Mouse (Mus musculus) cerebellum, adult 18-20 months (tissue): ENCODE results near the gene Nktr.
A peak's percentile ranks its signal among the peaks of the same experiment; 100 is the strongest.

Experiments used
- DNase-seq, 2 experiments: peaks; one replicate each; pipeline ENCODE4 v3.0.0; 2021

Nktr gene

GRCm38 (mm10) chr9:121718792-121719318, at the start of gene Nktr:
Gene Nktr (plus strand): TSS chr9:121719169.
- DNase-seq = peak; percentile 97 to 98

DNA sequence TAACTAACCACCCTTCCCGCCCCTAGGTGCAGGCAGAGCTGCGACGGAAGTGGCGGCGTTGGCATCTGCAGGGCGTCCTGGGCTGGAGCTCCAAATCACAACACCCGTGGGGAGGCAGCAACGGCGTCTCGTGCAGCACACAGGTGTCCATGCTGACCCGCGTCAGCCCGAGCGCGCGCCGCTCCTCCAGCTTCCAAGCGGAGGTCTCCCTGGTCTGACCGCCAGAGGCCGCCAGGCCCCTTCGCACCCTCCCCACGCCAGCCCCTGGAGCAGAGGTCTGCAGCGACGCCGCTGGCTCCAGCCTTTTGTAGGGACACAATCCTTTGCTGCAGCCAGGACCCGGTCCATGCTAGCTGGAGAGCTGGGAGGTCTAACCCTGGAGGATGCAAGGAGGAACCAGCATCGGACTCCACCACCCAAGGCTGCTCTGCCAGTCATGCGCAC, 49.6 kb upstream of the Nktr start:
- peak in 1 of 2 experiments; percentile 23 for DNase-seq

DNA sequence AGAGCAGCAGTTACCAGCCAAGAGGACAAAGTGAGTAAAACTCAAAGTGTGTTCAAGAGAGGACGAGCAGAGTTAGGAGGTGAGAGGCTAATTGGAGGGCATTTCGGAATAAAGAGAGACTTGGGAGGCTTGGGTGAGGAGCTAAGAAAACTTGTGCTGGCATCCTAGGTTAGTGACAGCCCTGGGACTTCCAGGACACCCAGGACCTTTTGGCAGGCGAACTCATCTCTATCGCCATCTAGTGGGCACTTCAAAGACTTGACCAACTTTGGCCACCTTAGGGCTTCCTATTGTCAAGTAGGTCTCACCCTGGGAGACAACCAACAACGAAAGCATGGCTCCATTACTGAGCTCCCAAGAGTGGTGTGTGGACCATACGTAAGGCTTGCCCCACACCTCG, 47.7 kb upstream of the Nktr start:
- peak; percentile 63 to 68 for DNase-seq

GRCm38 (mm10) chr9:121672311-121672710, 46.7 kb upstream of the Nktr start:
- DNase-seq = no peak

DNA sequence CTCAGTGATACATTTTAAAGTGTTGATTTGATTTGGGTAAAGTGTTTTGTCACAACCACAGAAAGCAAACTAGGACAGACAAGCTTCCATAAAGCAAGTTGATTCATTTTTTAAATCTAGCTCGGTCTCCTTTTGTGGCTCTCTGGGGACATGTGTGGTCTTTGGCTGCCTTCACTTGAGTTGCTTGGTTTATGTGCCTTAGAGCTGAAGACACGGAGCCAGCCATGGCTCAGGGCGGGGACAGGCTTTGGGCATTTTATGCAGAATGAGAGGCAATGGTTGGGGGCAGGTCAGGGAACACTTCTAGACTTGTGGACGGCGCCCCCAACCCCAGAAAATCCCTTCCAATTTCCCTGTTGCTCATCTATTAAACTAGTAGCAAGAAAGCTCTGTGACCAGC, 45.3 kb upstream of the Nktr start:
- DNase-seq = no peak

DNA sequence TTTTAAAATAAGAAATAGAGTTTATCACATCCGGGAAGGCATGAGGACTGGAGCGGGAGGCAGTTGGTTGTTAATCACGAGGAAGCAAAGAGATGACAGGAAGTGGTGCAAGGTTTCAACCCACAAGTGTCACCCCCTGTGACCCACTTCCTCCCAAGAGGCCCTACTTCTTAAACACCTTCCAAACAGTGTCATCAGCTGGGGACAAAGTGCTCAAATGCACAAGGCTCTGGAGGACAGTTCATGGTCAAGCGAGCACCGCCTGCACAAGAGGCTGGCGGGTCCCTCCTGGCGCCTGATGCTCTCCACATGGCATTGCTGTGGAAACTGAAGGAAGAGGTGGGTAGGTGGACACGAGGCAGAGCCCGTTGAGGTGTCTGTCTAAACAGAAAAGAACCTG, 44.0 kb upstream of the Nktr start:
- no peak for DNase-seq

DNA sequence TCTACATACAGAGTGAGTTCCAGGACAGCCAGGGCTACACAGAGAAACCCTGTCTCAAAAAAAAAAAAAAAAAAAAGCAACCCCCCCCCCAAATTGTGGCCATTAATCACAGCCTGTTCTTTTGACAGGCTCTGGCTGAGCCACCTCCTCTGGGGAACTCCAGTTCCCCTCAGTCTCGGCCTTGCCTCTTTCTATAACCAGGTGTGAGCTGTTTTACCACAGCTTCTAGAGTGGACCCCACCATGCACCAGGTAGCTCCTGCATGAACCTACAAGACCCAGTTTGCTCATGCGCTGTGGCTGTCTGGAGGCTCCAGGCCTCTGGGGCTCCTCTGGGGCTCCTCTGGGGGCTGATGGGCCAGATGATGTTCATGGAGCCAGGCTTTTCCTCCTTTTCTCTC, 43.4 kb upstream of the Nktr start:
- no peak for DNase-seq

- no peak for DNase-seq
Measured at GRCm38 (mm10) chr9:121677069-121677468, 41.9 kb upstream of the Nktr start.

- no peak for DNase-seq
Measured at GRCm38 (mm10) chr9:121677476-121677875, 41.5 kb upstream of the Nktr start.

GRCm38 (mm10) chr9:121679549-121679948, 39.4 kb upstream of the Nktr start:
- peak; percentile 38 to 52 for DNase-seq

DNA sequence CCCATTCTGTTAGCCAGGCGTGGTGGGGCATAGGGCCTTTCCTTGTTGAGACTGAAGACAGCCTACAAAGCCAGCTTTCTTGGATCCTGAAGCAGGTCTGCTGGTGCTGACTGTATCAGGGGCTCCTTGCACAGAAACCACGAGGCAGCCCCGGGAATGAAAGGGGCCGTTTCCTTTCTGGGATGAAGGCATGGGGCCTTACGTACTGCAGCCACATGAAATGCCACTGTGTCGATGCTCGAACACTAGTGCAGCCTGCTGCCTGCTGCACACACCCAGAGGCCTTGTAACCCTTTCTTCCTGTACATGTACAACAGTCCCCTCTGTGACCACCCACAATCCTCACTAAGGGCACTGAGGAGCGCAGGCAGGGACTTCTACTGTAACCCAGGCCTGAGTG, 37.8 kb upstream of the Nktr start:
- DNase-seq = no peak

- DNase-seq = no peak
Measured at GRCm38 (mm10) chr9:121682037-121682680, 36.8 kb upstream of the Nktr start.

- DNase-seq = no peak
Measured at GRCm38 (mm10) chr9:121684702-121685101, 34.3 kb upstream of the Nktr start.

GRCm38 (mm10) chr9:121690200-121690651, 28.7 kb upstream of the Nktr start:
- DNase-seq = no peak

- no peak for DNase-seq
Measured at GRCm38 (mm10) chr9:121690734-121691133, 28.2 kb upstream of the Nktr start.

- no peak for DNase-seq
Measured at GRCm38 (mm10) chr9:121694736-121695135, 24.2 kb upstream of the Nktr start.

- no peak for DNase-seq
Measured at GRCm38 (mm10) chr9:121696626-121697025, 22.3 kb upstream of the Nktr start.

GRCm38 (mm10) chr9:121697150-121698049, 21.6 kb upstream of the Nktr start:
- peak; percentile 39 to 66 for DNase-seq

DNA sequence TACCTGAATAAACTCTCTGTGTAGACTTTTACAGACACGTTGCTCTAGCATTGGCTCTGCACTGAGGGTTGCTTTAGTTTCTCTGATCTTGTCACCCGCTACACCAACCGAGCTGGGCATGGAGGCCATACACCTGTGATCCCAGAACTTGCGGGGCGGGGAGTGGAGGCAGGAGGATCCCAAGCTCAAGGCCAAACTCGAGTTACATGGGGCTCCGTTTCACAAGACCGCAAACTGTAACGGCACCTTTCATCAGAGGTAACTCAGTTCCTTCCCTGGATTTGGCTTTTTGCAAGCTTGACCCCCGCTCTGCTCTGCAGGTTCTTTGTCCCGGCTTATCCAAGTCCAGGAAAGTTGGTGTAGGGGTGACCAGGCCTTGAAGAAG, 14.7 kb upstream of the Nktr start:
- DNase-seq = peak in 1 of 2 experiments; percentile 26

GRCm38 (mm10) chr9:121704646-121705625, 14.0 kb upstream of the Nktr start, which contains the start of gene Sec22c:
Gene Sec22c (minus strand): TSS chr9:121705490.
- peak; percentile 89 for DNase-seq

DNA sequence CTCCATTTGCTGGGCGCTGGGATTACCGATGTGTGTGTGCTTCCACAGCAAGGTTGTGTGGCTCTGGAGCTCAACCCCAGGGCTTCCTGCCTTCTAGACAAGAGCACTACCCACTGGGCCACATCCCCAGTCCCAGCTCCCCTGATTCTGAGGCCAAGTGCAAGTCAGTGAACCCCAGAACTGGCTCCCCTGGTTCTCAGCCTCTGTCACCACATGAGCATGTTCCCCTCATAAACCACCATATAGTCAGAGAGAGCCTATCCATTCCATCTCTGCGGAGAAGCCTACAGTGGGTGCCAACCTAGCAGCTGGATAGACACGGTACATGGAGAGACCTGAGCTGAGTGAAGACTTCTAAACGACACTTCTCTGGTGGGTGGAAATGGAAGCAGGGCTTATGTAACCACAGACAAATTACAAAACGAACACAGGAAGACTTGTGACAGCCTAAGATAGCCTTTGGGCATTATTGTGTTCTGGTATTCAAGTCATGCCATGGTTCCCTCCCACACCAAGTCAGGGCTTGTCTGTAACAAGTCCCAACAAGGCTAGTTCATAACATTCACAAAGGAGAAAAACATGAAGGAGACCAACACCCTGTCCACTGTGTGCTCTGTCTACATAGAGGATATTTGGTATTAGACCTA, 12.8 kb upstream of the Nktr start:
- DNase-seq = no peak

DNA sequence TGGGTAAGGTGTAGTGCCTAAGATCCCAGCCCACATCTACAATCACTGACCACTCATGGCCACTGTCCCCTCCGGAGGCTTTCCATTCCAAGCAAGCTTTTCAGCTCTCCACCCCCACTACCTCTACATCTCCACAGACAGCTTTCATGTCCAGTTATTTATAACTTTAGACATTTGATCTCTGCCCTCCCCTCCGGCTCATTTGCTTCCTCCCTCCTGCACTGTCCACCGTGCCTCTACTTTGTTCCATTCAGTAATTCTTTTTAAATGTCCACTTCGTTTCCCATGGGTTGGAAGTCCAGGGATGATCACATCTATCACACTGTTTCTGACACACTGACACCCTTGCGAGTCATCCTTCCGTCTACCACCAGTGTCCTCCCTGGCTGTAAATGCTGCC, 11.2 kb upstream of the Nktr start:
- no peak for DNase-seq
